12 mouse cellular contexts compared by ENCODE assay signal in the genomic region with DNA sequence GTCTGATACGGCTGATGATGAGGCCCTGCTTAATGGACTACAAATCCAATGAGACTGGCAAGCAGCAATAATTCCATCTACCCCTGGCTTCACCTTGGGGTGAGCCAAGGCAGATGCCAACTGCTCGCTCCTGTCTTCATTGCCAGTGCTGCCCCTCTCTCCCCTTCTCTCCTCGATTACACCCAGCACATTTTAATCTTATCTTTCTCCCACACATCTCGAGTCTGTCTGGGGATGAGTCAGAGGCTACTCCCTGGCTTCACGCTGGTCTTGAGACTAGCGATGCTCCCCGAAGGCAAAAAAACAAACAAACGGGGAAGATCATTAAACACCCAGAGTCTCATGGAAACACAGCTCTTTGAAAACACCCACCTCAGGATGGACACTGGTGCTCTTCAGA. TPM values are rescaled to one million over a fixed set of nuclear protein-coding genes. Genes with fewer than 3 reads are reported as not detected.
DNase-seq lines count a peak whose midpoint lies in the region; ATAC-seq and TF ChIP-seq lines count a peak whose summit lies in the region.
"Had no signal": no experiment of that assay in that cellular context is flagged by ENCODE, and none has a peak within 500 bp of the region (broad histone marks: within the 10 kb centered on the region; RNA-seq: fewer than 3 reads in every experiment).

No protein-coding gene starts in this region.

- no peak overlapping the region for H3K4me2 ChIP-seq in lung, postnatal 0 days (replicated peaks; ENCODE audit: low read depth, low read length)
- peak overlapping the region; percentile 58 for H3K4me2 ChIP-seq in liver, embryonic 16.5 days (ENCODE audit: low read depth, low read length)
- H3K4me2 ChIP-seq: embryonic facial prominence, embryonic 15.5 days had no signal

- peaks cover 6% of the 10 kb centered on the region; the same call in 1 of the 2 replicates for H3K36me3 ChIP-seq in lung, postnatal 0 days (ENCODE audit: insufficient read depth, low read length)
- peaks cover 67% of the 10 kb centered on the region for H3K36me3 ChIP-seq in liver, embryonic 16.5 days (ENCODE audit: control insufficient read depth, insufficient read depth)

- ATAC-seq in lung, postnatal 0 days = peak; percentile 30; the same call in 1 of the 2 replicates
- ATAC-seq in liver, embryonic 16.5 days (ENCODE audit: low read depth) = peak; percentile 83

- no peak for TF ChIP-seq EP300 in lung, postnatal 0 days (IDR thresholded peaks at IDR 0.05)

- TF ChIP-seq CTCF in cerebellum, adult 2 months (IDR thresholded peaks at IDR 0.05; ENCODE audit: borderline replicate concordance, insufficient read depth, low read depth, low read length) = no peak
- TF ChIP-seq CTCF in lung, postnatal 0 days (IDR thresholded peaks at IDR 0.05) = no peak

- no peaks in the 10 kb centered on the region for H3K9me3 ChIP-seq in lung, postnatal 0 days (ENCODE audit: low read length)
- no peaks in the 10 kb centered on the region for H3K9me3 ChIP-seq in liver, embryonic 16.5 days (replicated peaks; ENCODE audit: control insufficient read depth, low read length)
- H3K9me3 ChIP-seq: embryonic facial prominence, embryonic 15.5 days had no signal

- 18% methylated on average over 8 of the region's 8 CpGs for WGBS in cerebellum, adult 2 months
- WGBS in lung, postnatal 0 days = 40% methylated on average over 8 of the region's 8 CpGs
- WGBS in liver, embryonic 16.5 days (ENCODE audit: insufficient replicate concordance) = 19% methylated on average over 8 of the region's 8 CpGs

- DNase-seq in cerebellum, adult 2 months = no peak
- DNase-seq in cerebellum, postnatal 14 days = no peak
- DNase-seq in lung, postnatal 0 days (ENCODE audit: low spot score) = no peak
- DNase-seq in lung, postnatal 10 days = no peak
- DNase-seq in c-Kit-positive CD71-positive TER-119-positive erythroid progenitor cells, embryonic 14.5 days (ENCODE audit: low spot score) = peak; percentile 80
- DNase-seq in adipocyte (ENCODE audit: low spot score) = no peak
- DNase-seq in layer of hippocampus, adult 8-10 months (ENCODE audit: low spot score in 2 of 2) = no peak
- DNase-seq: adrenal gland, adult 2 months; cerebellum, postnatal 10 days; heart, postnatal 14 days had no signal

- 0 out of 2 replicates have a peak overlapping the region, but pooled peaks have one; percentile 67 for H3K27ac ChIP-seq in cerebellum, adult 2 months (ENCODE audit: insufficient read depth, low read length)
- H3K27ac ChIP-seq in lung, postnatal 0 days (ENCODE audit: low read length) = no peak overlapping the region
- H3K27ac ChIP-seq in liver, embryonic 16.5 days (ENCODE audit: low read length) = peak overlapping the region; percentile 98
- H3K27ac ChIP-seq: embryonic facial prominence, embryonic 15.5 days had no signal

- H3K27me3 ChIP-seq in cerebellum, adult 2 months (ENCODE audit: control insufficient read depth, insufficient read depth, low read length) = no peaks in the 10 kb centered on the region
- no peaks in the 10 kb centered on the region for H3K27me3 ChIP-seq in lung, postnatal 0 days (replicated peaks; ENCODE audit: insufficient read depth, low read length)
- no peaks in the 10 kb centered on the region for H3K27me3 ChIP-seq in liver, embryonic 16.5 days (ENCODE audit: control insufficient read depth, insufficient read depth, low read depth, low read length)
- H3K27me3 ChIP-seq: embryonic facial prominence, embryonic 15.5 days had no signal

- peaks cover 56% of the 10 kb centered on the region for H3K4me1 ChIP-seq in cerebellum, adult 2 months (ENCODE audit: control insufficient read depth, insufficient read depth, low read length)
- H3K4me1 ChIP-seq in lung, postnatal 0 days (ENCODE audit: insufficient read depth, low read depth, low read length) = peaks cover 15% of the 10 kb centered on the region; the same call in 1 of the 2 replicates
- peaks cover 80% of the 10 kb centered on the region for H3K4me1 ChIP-seq in liver, embryonic 16.5 days (ENCODE audit: control insufficient read depth, low read depth, low read length)

- no peak overlapping the region for H3K4me3 ChIP-seq in cerebellum, adult 2 months (replicated peaks; ENCODE audit: insufficient read depth, low read depth, low read length)
- H3K4me3 ChIP-seq in lung, postnatal 0 days (ENCODE audit: low read depth, low read length) = no peak overlapping the region
- H3K4me3 ChIP-seq in liver, embryonic 16.5 days (ENCODE audit: low read depth, low read length) = peak overlapping the region; percentile 42
- H3K4me3 ChIP-seq: embryonic facial prominence, embryonic 15.5 days had no signal

- no peak for TF ChIP-seq POLR2A in cerebellum, adult 2 months (IDR thresholded peaks at IDR 0.05; ENCODE audit: borderline replicate concordance, insufficient read depth, low read length)

- H3K9ac ChIP-seq in lung, postnatal 0 days (replicated peaks; ENCODE audit: low read depth) = no peak overlapping the region
- peak overlapping the region; percentile 70 for H3K9ac ChIP-seq in liver, embryonic 16.5 days (ENCODE audit: low read depth, low read length)
- H3K9ac ChIP-seq: embryonic facial prominence, embryonic 15.5 days had no signal

RNA-seq across cellular contexts. Expression of a gene that starts 16.0 kb away (rescaled TPM):
- polyA plus RNA-seq in cerebellum, adult 2 months (2012; rRNA removed) = 50.5 and 59.9 TPM in 2 replicates
- 15.2 and 22.9 TPM in 2 replicates for polyA plus RNA-seq in lung, postnatal 0 days (2015; fragmentation: Nextera tagmentation; extraction: Ambion mirVana)
- 12.7 and 13.7 TPM in 2 replicates for polyA plus RNA-seq in liver, embryonic 16.5 days (2015; fragmentation: Nextera tagmentation; extraction: Ambion mirVana)
- 10 to 100 TPM; 43.3 to 53.4 (median 48.2) TPM for total RNA-seq in layer of hippocampus, adult 8-10 months (2022)
